Mouse (Mus musculus) gastrocnemius, adult 18-20 months (tissue): ENCODE results near the gene Gm5089. TPM values are rescaled to one million over a fixed set of nuclear protein-coding genes. Genes with fewer than 3 reads are reported as not detected.

ENCODE experiments used
- DNase-seq: peaks from one replicate; pipeline ENCODE4 v3.0.0; 2021; ENCODE audit warnings: low spot score
- long read RNA-seq, 2 experiments: library from polyadenylated mRNA; stranded (forward); transcript quantifications; one replicate each; pipeline ENCODE4 v2.0.0; 2021
- total RNA-seq, 2 experiments: library from RNA; stranded (reverse); gene quantifications; 2 replicates each; pipeline ENCODE4 v1.2.3; 2021

The Gm5089 gene
- total RNA-seq: not detected
- long read RNA-seq, experiment 1: 0 reads
- long read RNA-seq, experiment 2: 0 reads

DNA sequence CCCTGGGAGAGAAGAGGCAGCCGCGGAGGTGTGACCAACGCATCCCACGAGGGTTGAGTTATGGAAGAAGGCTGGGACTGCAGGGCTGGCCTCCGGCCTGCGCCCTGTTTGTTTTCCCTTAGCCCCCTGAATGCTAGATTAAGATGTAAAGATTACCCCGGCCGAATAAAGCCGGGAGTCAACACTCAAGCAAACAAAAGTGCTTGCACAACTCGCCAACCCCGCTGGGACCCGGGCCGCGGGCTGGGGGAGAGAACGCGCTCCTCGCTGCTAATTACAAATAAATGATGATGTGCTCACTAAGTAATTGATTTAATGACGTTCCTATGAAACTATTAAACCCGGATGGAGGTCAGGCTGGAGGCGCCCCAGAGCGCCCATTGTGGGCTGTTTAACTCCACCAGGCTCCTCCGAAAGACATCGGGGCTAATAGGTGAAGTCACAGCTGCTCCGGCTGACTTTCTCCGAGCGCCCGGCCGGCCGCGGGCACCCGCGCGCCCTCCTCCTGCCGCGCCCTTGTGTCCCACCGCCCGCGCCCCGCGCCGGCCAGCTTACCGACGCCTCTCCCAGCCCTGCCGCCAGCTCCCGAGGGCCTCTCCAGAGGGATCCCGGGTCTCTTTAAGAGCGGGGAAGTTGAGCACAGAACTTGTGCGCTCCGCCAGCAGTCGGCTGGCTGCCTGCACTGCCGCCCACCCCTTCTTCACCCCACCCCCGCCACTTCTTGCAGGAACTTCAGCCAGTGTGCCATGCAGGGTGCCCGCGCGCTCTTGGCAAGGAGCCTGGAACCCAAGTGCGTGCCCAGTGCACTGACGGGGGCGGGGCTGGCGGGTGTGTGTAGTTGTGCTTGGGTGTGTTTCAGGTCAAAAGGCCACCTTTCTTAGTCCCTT is at the start of gene Gm5089:
Gene Gm5089, minus strand, starts transcription at position 620 of the 887 bp plus-strand sequence.
- DNase-seq: no peak

GRCm38 (mm10) chr14:122492015-122492414 is 41.1 kb upstream of the Gm5089 start:
- DNase-seq: no peak

DNA sequence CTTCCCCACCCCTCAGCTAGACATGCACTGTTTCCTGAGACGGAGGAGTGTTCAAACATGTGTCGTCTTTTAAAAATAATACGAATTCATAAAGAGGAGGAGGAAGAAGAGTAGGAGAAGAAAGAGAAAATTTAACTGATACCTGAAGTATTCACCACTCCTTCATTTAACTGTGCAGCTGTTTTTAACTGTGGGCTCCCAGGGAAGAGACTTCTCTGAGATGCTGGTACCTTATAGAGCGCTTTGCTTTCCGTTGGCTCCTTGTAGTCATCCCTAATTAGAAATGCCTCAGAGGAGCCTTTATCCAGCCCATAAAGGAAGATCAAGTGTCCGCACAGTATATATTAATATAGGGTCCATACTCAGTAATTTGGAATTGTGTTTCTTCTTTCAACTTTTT is 40.6 kb upstream of the Gm5089 start:
- no peak for DNase-seq

GRCm38 (mm10) chr14:122490441-122491328 is 39.8 kb upstream of the Gm5089 start, which contains the start of gene Gm10837:
Gene Gm10837, plus strand, starts transcription at chr14:122490586.
- no peak for DNase-seq

- no peak for DNase-seq
Measured at GRCm38 (mm10) chr14:122489686-122490414, 38.9 kb upstream of the Gm5089 start.

GRCm38 (mm10) chr14:122489041-122489440 is 38.1 kb upstream of the Gm5089 start:
- no peak for DNase-seq

DNA sequence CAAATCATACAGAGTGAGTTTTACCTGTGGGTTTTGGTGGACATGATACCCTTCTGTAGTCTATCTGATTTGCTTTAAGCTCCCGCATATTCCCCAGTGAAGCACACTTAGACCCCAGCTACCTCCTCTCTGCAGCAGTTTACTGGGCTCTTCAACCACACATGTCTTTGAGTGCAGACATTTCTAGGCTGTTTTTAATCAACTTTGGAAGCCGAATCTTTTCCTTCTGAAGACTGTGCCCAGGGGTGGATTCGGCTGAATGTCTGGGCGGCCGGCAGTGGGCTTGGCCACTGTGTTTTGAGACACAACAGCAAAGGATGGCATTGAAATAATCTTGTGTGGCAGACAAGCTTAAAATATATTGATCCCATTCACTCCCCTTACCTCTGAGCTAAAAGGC is 36.5 kb upstream of the Gm5089 start:
- DNase-seq: no peak

DNA sequence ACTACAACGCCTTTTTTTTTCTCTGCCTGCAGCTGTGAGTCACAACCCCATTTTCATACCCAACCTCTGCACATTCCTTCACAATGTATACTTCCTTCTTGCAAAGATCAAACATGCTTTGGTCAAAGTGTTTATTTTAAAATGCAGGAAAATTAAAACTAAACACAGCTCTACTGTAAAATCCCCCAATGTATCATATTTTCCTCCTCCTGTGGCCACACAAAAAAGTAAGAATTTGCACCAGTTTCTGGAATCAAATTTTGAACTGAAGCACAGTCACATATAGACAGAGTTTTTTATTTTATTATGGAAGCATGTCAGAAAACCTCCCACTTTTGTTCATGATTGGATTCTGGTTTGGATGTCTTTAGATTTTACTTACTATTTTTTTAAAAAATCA is 35.7 kb upstream of the Gm5089 start:
- DNase-seq: no peak

DNA sequence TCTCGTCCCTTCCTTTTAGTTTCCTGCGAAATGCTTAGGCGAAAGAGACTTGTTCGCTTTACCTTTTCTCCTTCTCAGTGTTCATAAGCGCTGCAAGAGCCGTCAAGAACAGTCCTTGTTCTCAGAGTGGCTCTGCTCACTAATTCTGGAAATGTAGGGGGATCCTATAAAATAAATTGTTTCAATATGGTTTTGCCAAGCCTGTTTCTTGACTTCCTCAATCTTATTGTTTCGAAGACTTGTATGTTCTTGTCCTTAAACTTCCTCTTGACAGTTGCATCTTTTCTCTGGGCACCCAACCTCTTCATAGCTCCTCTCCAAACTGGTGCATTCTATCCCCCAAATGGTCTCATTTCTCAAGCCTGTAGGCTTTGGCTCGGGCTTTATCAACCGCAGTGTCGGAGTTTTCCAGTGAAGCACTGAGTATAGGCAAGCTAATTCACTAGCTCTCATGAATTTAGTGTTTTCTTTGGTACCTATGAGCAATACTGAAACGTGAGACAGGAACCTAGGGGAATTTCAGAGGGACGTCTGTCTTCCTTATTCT is 34.8 kb upstream of the Gm5089 start:
- DNase-seq: no peak

DNA sequence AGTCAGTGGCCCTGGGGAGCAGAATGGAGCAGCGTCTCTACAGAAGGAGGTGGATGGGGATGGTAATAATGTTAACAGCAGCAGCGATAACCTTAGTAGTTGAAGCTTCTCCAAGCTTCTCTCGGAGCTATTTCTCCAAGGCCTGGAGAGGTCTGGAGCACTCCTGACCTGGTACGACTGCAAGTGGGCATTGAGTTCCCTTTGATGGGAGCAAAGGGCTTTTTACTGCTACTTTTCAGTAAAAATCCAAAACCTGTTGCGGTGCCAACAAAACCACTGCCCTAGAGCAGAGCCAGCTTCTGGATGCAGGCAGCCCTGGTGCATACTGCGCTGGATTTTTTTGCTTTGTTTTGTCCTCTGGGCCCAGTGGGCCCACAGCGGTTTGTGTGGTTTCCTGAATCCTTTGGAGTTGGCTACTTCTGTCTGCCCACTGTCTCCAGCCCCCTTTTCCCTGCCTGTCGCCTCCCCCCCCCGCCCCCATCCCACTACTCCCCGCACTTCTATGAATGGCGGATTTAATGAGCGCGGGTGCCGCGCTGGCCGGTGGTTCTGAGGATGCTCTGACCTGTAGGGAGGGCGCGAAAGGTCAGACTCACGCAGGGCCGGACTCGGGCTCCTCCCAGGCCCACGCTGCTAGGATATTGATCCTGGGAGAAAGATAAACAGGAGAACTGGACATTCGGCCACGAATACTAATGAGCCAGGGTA is 34.1 kb upstream of the Gm5089 start:
- no peak for DNase-seq

DNA sequence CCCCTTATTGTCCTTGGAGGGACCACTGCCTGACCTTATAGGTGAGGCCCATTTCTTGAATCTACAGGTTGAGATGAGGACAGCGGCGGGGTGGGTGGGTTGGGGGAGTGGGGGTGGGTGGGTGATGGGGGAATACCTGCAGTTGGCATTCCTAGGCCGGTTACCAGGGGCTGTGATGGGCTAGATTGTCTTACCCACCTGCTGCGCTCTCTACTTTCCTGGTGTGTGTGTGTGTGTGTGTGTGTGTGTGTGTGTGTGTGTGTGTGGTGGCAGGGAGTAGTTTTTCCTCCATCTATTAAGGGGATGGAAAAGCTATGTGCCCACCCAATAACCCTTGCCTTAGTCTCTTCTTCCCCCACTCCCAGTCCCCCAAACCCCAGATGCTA is 33.5 kb upstream of the Gm5089 start:
- no peak for DNase-seq

GRCm38 (mm10) chr14:122483556-122484421 is 32.9 kb upstream of the Gm5089 start:
- no peak for DNase-seq

GRCm38 (mm10) chr14:122483024-122483385 is 32.1 kb upstream of the Gm5089 start:
- no peak for DNase-seq

- no peak for DNase-seq
Measured at GRCm38 (mm10) chr14:122482081-122483023, 31.4 kb upstream of the Gm5089 start.

DNA sequence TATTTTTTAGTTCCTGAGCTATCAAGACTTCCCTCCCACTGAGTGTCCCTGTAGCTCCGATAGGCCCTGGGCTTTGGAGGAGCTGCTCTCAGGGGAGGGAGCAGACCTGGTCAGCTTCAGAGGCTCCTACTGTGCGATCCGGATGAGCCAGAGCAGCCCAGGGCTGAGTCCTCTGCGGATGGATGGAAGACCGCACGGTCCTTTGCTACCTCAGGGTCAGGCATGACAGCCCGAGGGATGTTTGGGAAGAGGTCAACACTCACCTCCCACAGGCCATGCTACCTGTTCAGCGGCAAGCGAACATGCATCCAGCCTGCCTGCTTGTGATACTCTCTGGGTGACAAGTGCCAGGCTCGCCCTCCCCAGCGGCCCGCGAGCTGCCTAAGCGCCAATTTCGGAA is 30.3 kb upstream of the Gm5089 start:
- DNase-seq: no peak

- no peak for DNase-seq
Measured at GRCm38 (mm10) chr14:122480355-122480754, 29.4 kb upstream of the Gm5089 start.

- no peak for DNase-seq
Measured at GRCm38 (mm10) chr14:122479461-122480109, 28.7 kb upstream of the Gm5089 start.

GRCm38 (mm10) chr14:122478574-122479011 is 27.7 kb upstream of the Gm5089 start:
- DNase-seq: no peak
